Mouse (Mus musculus) lung, adult 18-20 months (tissue): ENCODE measurements around the gene Phactr2.
A peak's percentile ranks its signal among the peaks of the same experiment; 100 is the strongest.
"Not testable (repeated sequence)": the region's sequence is repeated elsewhere in the genome, so short reads cannot be mapped to it uniquely, and the experiment has no call there.

ENCODE experiments used
- DNase-seq, 2 experiments: peaks; one replicate each; pipeline ENCODE4 v3.0.0; 2022; ENCODE audit warnings: mixed read lengths in 2 of 2

Gene Phactr2

DNA sequence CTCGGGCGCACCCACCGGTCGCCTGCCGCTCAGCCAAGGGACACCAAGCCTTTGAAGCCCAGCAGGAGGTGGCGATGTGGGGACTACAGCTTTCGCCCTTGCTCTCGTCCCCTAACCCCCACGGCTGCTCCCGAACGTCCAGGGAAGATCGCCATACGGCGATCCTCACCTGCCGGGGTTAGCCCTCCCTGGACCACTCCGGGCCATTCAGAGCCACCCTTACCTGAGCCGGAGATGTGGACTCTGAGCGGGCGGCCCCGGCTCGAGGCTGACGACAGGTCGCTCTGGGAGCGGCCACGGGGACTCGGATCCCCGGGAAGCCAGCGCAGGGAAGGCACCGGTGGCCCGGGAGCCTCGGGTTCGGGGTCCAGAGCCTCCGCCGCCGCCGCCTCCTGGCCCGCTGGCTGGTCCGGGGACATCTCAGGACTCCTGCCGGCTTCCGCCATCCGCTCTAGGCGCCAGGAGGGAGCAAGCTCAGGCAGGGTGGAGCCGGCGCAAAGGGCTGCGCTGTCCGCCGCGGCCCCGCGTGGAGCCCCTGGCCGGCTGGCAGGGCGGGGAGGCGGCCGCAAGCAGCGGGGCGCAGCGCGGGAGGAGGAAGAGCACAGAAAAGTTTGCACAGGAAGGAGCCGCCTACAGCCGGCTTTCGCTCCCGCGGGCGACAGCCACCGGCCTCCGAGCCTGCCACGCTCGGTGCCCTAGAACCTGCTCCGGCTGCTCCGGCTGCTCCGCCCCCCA lies at the start of gene Phactr2:
Gene Phactr2 (minus strand): TSS at position 580 of the 735 bp plus-strand sequence.
- DNase-seq, result peak; percentile 25 to 31

- DNase-seq, result peak in 1 of 2 experiments; percentile 19
These were observed 47.6 kb upstream of the Phactr2 start for GRCm38 (mm10) chr10:13521857-13522256.

GRCm38 (mm10) chr10:13502371-13502770 lies 28.2 kb upstream of the Phactr2 start:
- DNase-seq, result no peak

DNA sequence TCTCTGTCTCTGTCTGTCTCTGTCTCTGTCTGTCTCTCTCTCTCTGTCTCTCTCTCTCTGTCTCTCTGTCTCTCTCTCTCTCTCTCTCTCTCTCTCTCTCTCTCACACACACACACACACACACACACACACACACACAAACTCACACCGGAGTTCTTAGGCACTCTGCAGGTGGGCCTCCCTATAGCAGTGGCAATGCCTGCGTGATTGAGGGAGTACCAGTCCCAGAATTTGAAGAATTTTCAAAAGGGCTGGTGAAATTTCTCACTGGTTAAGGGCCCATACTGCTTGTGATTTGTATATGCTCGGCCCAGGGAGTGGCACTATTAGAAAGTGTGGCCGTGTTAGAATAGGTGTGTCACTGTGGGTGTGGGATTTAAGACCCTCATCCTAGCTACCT lies 27.3 kb upstream of the Phactr2 start:
- not testable (repeated sequence) for DNase-seq

DNA sequence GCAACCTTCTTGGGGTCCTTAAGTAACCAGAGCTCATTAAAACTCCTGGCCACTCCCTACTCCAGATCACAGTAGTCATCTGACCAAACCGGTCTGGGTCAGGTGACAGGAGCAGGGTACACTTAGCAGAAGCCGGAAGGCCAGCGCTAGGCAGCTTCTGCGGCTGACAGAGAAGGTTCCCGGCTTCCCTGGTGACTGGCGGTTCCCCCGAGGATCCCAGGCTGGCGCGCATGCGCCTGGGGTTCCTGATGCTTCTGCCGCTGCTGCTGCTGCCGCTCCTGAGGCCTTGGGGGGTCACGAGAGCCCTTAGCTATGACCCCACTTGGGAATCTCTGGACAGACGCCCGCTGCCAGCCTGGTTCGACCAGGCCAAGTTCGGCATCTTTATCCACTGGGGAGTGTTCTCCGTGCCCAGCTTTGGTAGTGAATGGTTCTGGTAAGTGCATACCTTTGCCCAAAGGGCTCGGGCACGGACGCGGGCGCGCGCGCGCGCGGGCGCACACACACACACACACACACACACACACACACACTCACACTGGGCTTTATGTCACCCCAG lies 26.8 kb upstream of the Phactr2 start:
- DNase-seq, result peak; percentile 92 to 95

- peak; percentile 9 to 13 for DNase-seq
These were observed 26.3 kb upstream of the Phactr2 start for GRCm38 (mm10) chr10:13500473-13500872.

DNA sequence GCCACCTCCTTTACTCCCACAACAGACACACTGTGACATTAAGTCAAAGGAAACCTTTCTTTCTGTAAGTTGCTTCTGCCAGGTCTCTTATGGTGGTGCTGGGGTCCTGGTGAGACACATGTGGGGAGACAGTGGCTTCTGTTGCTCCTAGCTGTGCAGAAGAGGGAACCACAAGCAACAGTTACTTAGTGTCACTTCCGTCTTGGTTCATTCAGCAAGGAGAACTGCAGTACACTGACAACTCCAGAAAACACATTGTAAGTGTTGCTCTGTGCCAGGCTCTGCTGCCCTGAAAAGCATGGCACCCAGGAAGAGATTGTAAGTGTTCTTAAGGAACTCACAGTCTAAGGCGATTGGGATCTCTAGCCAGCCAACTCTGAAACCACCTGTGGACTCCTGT lies 25.1 kb upstream of the Phactr2 start, which contains the start of gene Fuca2:
Gene Fuca2 (plus strand): TSS at position 210 of the 400 bp plus-strand sequence.
- DNase-seq, result no peak

DNA sequence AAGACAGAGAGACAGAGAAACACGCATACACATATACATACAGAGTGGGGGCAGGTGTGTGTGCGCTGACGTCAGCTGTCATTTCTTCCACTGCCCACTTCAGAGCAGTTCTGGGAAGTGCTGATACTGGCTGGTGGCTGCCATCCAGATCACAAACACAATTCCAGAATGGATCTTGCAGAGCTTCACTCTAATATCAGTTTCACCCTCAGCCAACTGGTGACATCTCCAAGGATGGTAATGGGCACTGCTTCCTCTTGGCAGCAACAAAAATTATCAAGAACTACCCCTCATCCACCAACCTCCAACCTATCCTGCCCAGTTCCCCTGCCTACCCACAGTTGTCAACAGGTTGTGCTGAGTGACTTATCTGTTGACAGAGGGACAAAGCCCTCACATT lies 22.1 kb upstream of the Phactr2 start:
- DNase-seq, result no peak

- DNase-seq, result no peak
These were observed 19.9 kb upstream of the Phactr2 start for GRCm38 (mm10) chr10:13493978-13494686.

GRCm38 (mm10) chr10:13489671-13490070 lies 15.5 kb upstream of the Phactr2 start:
- DNase-seq, result no peak

DNA sequence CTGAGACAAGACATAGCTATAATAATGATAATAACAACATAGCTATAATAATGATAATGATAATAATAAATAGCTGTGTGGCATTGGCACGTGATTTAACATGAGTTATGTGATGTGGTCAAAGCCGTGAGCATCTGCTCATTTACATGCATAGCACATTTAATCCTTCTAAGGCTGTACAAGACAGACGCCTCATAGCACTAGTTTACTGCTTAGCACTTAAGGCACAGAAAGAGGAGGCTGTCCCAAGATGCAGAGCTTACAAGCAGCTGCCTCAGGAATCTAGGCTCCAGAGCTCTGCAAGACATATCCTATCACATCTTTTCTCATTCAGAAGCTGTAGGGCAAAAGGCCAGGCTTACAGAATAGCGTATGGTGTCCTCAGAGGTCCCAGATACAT lies 11.7 kb upstream of the Phactr2 start:
- DNase-seq, result no peak

DNA sequence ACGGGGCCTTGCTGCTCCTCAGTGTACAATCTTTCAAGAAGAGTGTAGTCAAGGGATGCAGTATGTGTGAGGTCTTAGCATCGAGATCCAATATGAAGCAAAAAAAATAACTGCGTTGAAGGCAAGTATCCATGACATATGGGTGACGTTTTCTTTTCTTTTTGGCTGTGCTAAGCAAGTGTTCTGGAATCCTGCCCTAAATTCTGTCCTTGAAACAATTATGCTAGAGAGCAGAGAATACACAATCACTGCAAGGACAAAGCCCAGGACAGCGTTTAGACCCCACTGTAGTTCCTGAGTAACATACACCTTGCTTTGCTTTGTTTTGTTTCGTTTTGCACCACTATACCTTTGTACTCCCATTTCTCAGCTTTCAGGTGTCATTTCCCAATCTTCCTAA lies 5.1 kb upstream of the Phactr2 start:
- DNase-seq, result no peak

DNA sequence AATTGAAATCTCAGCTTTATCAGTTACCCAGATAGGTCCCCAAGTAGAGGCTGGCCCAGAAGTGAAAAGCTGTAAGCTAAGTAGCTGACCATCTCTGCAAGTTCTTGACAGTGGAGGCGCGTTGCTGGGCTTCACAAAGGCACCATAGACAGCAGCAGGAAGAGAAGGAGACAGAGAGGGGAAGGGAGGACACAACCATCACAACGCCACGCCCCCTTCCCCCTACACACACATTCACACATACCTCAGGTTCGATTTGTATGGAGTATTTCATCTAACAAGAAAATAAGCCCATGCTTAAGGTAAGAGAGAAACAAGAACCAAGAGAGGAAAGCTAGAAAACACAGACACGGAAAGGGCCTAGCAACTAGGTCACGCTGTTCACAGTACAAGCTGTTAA lies 909 bp upstream of the Phactr2 start:
- DNase-seq, result no peak

DNA sequence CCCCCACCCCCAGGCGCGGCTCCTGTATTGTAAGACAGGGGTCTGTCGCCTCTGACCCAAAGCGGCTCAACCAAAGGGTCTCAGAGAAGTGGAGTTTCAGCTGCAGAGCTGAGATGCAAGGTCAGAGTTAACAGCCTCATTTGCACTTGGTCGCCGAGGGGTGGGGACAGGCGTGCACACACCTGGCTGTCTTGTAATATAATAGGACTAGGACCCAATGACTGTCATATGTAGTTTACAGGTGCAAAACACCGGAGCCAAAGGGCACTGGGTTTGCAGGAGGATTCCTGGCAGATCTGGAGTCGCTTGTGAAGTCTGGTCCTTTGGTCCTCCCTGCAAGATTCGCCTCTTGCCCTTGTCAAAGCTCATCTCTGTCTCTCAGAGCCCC lies 350 bp upstream of the Phactr2 start:
- no peak for DNase-seq

- no peak for DNase-seq
These were observed 852 bp downstream of the Phactr2 start for GRCm38 (mm10) chr10:13473287-13473832.

DNA sequence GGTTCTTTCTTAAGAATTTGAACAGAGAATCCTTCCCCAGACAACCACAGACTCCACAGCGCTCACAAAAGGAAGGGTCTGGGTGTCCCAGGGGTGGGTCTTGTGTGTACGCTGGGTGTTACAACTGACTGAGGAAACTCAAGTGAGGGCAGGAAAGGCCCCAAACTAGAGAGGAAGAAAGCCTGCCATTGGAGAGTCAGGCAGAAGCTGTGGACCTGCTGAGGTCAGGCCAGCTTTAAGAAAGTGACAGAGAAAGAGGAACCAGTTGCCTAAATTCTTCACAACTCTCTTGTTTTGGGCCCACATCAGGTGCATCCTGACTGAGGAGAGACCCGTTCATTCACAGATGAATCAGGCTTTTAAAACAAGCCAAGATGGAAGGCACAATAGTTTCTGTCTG lies 4.0 kb downstream of the Phactr2 start:
- no peak for DNase-seq

GRCm38 (mm10) chr10:13468025-13468529 lies 6.1 kb downstream of the Phactr2 start:
- not testable (repeated sequence) for DNase-seq

DNA sequence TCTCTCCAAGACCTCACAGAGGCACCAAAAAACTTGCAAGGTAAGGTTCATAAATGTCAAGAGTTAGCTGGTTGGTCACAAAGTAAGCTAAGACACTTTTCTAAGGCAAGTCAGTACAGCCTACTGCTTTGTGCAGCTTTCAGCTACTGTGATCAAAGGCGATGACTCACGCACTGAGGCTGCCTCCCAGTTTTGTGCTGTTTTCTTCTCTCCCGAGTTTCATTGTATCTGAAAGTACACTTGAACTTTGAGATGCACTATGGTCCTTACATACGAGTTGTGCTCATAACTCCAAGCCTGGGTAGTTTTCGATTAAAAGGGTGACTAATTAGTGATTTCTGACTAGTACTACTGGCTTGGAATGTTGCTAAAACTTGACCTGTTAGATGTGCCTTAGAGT lies 7.3 kb downstream of the Phactr2 start:
- no peak for DNase-seq

GRCm38 (mm10) chr10:13464295-13464694 lies 9.9 kb downstream of the Phactr2 start:
- DNase-seq, result not testable (repeated sequence)

DNA sequence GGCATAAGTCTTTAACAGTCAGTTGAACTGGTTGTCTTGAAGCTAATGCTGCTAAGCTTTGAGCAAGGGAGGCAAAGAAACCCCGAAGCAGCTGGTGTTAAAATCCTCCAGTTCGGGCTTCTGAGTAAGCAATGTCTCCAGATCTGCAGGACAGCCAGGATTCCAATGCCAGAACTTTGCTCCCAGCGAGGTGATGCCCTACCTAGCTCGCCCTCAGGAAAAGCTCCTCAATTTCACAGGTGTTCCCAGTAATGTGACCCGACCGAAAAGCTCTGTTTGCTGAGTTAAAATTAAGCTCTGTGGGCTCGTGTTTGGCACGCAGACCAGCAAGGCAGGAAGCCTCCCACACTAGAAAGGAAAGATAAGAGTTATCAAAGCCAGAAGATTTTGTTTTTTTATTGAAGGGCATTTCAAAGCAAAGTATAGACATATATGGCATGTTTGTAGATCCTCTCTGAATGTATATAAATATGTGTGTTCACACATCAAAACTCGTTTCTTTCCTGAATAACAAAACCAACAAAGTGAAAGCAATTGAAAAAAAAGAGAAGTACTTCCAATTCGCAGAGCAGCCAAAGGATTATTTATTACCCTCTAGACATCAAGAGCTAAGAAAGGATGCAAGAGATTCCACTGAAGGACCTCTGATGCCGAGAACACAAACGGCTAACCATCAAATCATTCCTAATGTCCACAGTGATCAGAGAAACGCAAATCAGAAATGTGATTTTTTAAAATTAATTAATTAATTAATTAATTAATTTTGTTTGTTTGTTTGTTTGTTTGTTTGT lies 20.8 kb downstream of the Phactr2 start:
- DNase-seq, result no peak

GRCm38 (mm10) chr10:13451640-13452039 lies 22.6 kb downstream of the Phactr2 start:
- DNase-seq, result no peak

DNA sequence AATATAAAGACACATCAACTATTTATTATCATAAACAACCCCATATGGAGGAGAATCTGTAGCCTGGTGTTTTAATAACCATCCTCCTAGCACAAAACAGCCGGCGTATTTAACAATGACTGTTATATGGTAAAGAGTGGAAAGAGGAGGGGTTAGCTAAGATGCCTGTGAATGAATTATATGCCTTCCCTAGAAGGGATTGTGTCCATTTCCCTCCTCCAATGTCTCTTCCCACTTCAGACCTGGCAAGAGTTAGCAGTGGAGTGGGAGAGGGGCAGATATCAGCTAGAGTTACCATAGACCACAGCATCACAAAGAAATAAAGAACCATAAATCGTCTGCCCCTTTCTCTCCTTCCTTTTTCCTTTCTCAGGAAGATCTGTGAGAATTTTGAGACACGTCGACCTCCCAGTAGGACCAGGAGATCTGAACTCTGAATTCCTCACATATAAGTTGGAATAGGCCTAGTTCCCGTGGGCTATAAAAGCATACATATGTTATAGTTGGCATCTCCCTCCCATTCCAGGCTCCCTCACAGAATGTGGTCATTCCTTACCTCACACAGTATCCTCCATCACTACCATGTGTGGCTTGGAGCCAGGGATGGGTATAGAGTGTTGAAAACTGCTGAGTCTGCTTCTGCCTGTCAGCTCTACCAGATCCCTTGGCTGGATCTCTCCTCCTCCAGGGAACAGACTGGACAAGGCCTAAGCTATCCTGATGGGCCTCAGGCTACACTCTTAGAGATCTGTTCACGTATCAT lies 25.7 kb downstream of the Phactr2 start:
- no peak for DNase-seq
